Comparison of ENCODE assay signal across 15 mouse cellular contexts in the genomic region with DNA sequence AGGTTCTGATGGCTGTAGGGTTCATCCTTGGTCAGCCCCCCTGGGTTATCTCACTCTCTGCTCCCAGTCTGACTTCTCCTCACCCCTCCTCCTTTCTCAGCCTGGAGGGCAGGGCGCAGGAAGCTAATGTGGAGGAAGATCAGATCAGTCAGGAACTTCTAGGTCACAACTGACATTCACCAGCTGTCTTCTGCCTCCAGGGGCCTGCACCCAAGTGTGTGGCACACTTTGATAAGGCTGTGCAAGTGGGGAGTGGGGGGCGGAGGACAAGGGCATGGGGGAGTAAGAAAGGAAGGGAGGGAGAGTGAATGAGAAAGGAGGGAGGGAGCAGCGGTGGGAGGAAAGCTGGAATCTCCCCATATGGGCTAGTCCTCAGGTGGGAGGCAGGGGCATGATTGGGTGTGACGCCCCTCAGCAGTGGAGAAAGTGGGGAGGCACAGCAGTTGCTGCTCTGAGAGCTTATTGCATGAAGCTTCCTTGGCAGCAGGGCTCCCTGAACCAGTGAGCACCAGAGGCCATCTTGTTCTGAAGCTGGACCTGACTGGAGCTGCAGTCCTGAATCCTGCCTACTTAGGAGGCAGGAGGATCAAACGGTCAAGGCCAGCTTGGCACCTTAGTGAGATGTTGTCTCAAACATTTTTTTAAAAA. TPM values are rescaled to one million over a fixed set of nuclear protein-coding genes. Genes with fewer than 3 reads are reported as not detected.
DNase-seq lines count a peak whose midpoint lies in the region; ATAC-seq lines count a peak whose summit lies in the region.
"Had no signal": no experiment of that assay in that cellular context is flagged by ENCODE, and none has a peak within 500 bp of the region (broad histone marks: within the 10 kb centered on the region; RNA-seq: fewer than 3 reads in every experiment).

No protein-coding gene starts in this region.

- peak; percentile 55; the same call in 1 of the 2 replicates for ATAC-seq in heart, embryonic 12.5 days (ENCODE audit: insufficient number of reproducible peaks, low FRiP score)
- ATAC-seq in liver, embryonic 11.5 days (replicated peaks; ENCODE audit: low FRiP score), result peak; percentile 85
- no peak for ATAC-seq in forebrain, embryonic 13.5 days
- ATAC-seq: midbrain, embryonic 13.5 days had no signal

- H3K27me3 ChIP-seq in heart, embryonic 12.5 days (replicated peaks), result no peaks in the 10 kb centered on the region
- no peaks in the 10 kb centered on the region for H3K27me3 ChIP-seq in liver, embryonic 11.5 days (replicated peaks; ENCODE audit: control insufficient read depth, insufficient read depth, low read length)
- no peaks in the 10 kb centered on the region for H3K27me3 ChIP-seq in forebrain, embryonic 13.5 days
- H3K27me3 ChIP-seq: embryonic facial prominence, embryonic 12.5 days; hindbrain, embryonic 15.5 days; midbrain, embryonic 13.5 days had no signal

- H3K4me2 ChIP-seq in heart, embryonic 12.5 days, result no peak overlapping the region
- H3K4me2 ChIP-seq in liver, embryonic 11.5 days, result no peak overlapping the region
- no peak overlapping the region for H3K4me2 ChIP-seq in forebrain, embryonic 13.5 days
- H3K4me2 ChIP-seq: embryonic facial prominence, embryonic 12.5 days; hindbrain, embryonic 15.5 days; midbrain, embryonic 13.5 days had no signal

- no peaks in the 10 kb centered on the region for H3K9me3 ChIP-seq in heart, embryonic 12.5 days (replicated peaks)
- no peaks in the 10 kb centered on the region for H3K9me3 ChIP-seq in liver, embryonic 11.5 days (ENCODE audit: control insufficient read depth, low read length)
- H3K9me3 ChIP-seq in forebrain, embryonic 13.5 days (replicated peaks), result no peaks in the 10 kb centered on the region
- H3K9me3 ChIP-seq: embryonic facial prominence, embryonic 12.5 days; hindbrain, embryonic 15.5 days; midbrain, embryonic 13.5 days had no signal

- H3K36me3 ChIP-seq in heart, embryonic 12.5 days, result no peaks in the 10 kb centered on the region
- H3K36me3 ChIP-seq in liver, embryonic 11.5 days (ENCODE audit: control insufficient read depth, insufficient read depth, low read length), result no peaks in the 10 kb centered on the region
- no peaks in the 10 kb centered on the region for H3K36me3 ChIP-seq in forebrain, embryonic 13.5 days (ENCODE audit: poor library complexity, severe bottlenecking)
- H3K36me3 ChIP-seq: embryonic facial prominence, embryonic 12.5 days; hindbrain, embryonic 15.5 days; midbrain, embryonic 13.5 days had no signal

- DNase-seq in heart, adult 9 months (ENCODE audit: low spot score in 2 of 2), result no peak
- peak; percentile 78 for DNase-seq in retina, postnatal 1 day
- DNase-seq in retina, embryonic 14.5 days (ENCODE audit: low spot score), result no peak
- peak; percentile 59 for DNase-seq in liver, embryonic 11.5 days (ENCODE audit: low spot score)
- peak; percentile 6 for DNase-seq in thymus, postnatal 25 days
- DNase-seq in cerebellum, adult 9-11 months, result no peak
- DNase-seq: adrenal gland, postnatal 14 days; cerebellum, postnatal 25 days; kidney, adult 11 months; lung, postnatal 10 days had no signal

- H3K4me1 ChIP-seq in heart, embryonic 12.5 days (replicated peaks), result peaks cover 13% of the 10 kb centered on the region
- peaks cover 14% of the 10 kb centered on the region; the same call in 1 of the 2 replicates for H3K4me1 ChIP-seq in liver, embryonic 11.5 days (replicated peaks; ENCODE audit: control insufficient read depth, insufficient read depth, low read length)
- peaks cover 4% of the 10 kb centered on the region; the same call in 1 of the 2 replicates for H3K4me1 ChIP-seq in forebrain, embryonic 13.5 days

- H3K27ac ChIP-seq in heart, embryonic 12.5 days (ENCODE audit: poor library complexity, severe bottlenecking), result no peak overlapping the region
- 0 out of 2 replicates have a peak overlapping the region, but pooled peaks have one; percentile 11 for H3K27ac ChIP-seq in liver, embryonic 11.5 days (ENCODE audit: low read depth, low read length)
- no peak overlapping the region for H3K27ac ChIP-seq in forebrain, embryonic 13.5 days
- H3K27ac ChIP-seq: embryonic facial prominence, embryonic 12.5 days; hindbrain, embryonic 15.5 days; midbrain, embryonic 13.5 days had no signal

- no peak overlapping the region for H3K9ac ChIP-seq in heart, embryonic 12.5 days
- H3K9ac ChIP-seq in liver, embryonic 11.5 days (ENCODE audit: low read depth, low read length), result no peak overlapping the region
- no peak overlapping the region for H3K9ac ChIP-seq in forebrain, embryonic 13.5 days
- H3K9ac ChIP-seq: embryonic facial prominence, embryonic 12.5 days; hindbrain, embryonic 15.5 days; midbrain, embryonic 13.5 days had no signal

- no peak overlapping the region for H3K4me3 ChIP-seq in heart, embryonic 12.5 days
- H3K4me3 ChIP-seq in liver, embryonic 11.5 days (ENCODE audit: low read depth, low read length), result no peak overlapping the region
- H3K4me3 ChIP-seq in forebrain, embryonic 13.5 days, result no peak overlapping the region
- H3K4me3 ChIP-seq: embryonic facial prominence, embryonic 12.5 days; hindbrain, embryonic 15.5 days; midbrain, embryonic 13.5 days had no signal

- 18% methylated on average over 5 of the region's 5 CpGs for WGBS in heart, embryonic 12.5 days
- WGBS in liver, embryonic 11.5 days, result 19% methylated on average over 5 of the region's 5 CpGs
- WGBS in forebrain, embryonic 13.5 days, result 69% methylated on average over 5 of the region's 5 CpGs

RNA-seq across cellular contexts. Expression of a gene that starts 49.8 kb away (rescaled TPM):
- 1.3 and 1.6 TPM in 2 replicates for polyA plus RNA-seq in heart, embryonic 12.5 days (2016; fragmentation: Nextera tagmentation; extraction: Ambion mirVana)
- 1.1 TPM in 2 replicates for polyA plus RNA-seq in liver, embryonic 11.5 days (2014; fragmentation: Nextera tagmentation; extraction: Ambion mirVana)
- polyA plus RNA-seq in forebrain, embryonic 13.5 days (2015; fragmentation: Nextera tagmentation; extraction: Ambion mirVana), result 13.9 and 18.9 TPM in 2 replicates

Comparison
In these comparisons a context has a peak if more than half of its experiments do, and no peak if none do; other contexts are left out.
1. DNase-seq: peak in retina, postnatal 1 day (single experiment), liver, embryonic 11.5 days (single experiment) and thymus, postnatal 25 days (single experiment); none in heart, adult 9 months (0 of 2), retina, embryonic 14.5 days (single experiment) and cerebellum, adult 9-11 months (single experiment).